Mouse (Mus musculus): ENCODE data around the gene Rnf34. TPM values are rescaled to one million over a fixed set of nuclear protein-coding genes. Genes with fewer than 3 reads are reported as not detected.

Rnf34 gene
- polyA plus RNA-seq, 1 experiment: not detected

DNA sequence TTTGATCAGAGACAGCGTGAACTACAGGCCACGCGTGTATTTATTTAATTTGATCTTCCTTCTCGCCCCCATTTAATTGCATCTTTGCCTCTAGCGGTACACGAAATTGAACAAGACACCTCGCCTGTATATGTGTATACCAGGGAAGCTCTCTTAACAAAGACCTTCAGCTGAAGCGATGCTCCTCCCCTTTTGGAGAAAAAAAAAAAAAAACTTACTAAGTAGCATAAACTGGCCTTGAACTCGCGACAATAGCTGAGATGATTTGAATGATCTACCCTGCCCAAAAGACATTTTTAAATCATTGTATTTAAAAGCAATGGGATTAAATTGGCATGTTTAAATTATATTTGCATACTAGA lies 28.3 kb upstream of the Rnf34 start:
- peak overlapping the region; percentile 81 for H3K27ac ChIP-seq (ENCODE audit: insufficient read depth, low read depth, low read length)
- 0% methylated on average over 10 of the region's 10 CpGs for WGBS
- H3K4me1 ChIP-seq (ENCODE audit: control insufficient read depth, insufficient read depth, low read length): no peaks in the 10 kb centered on the region
- TF ChIP-seq CTCF (IDR thresholded peaks at IDR 0.05; ENCODE audit: insufficient read depth, low read depth, low read length) (no peak), POLR2A (IDR thresholded peaks at IDR 0.05; ENCODE audit: insufficient read depth, low read depth, low read length) (no peak)
- H3K4me3 ChIP-seq (ENCODE audit: insufficient read depth, low read depth, low read length): peak overlapping the region; percentile 88

DNA sequence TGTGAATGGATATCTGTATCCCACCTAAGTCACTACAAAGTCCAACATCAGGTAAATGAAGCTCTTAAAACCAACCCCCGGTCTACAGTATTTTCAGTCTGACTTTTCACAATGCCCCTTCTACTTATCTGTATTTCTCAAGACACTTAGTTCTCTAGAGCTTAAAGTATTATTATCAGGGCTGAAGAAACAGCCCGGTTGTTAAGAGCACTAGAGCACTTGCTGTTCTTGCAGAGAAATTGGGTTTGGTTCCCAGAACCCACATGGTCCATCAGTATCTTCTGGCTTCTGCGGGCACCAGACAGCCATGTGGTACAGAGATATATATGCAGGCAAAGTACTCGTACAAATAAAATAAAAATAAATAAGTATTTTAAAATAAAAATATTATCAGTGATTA lies 27.4 kb upstream of the Rnf34 start:
- Histone ChIP-seq H3K4me3 (ENCODE audit: insufficient read depth, low read depth, low read length) (no peak overlapping the region), H3K27ac (ENCODE audit: insufficient read depth, low read depth, low read length) (no peak overlapping the region), H3K4me1 (ENCODE audit: control insufficient read depth, insufficient read depth, low read length) (no peaks in the 10 kb centered on the region)
- no peak for TF ChIP-seq CTCF (IDR thresholded peaks at IDR 0.05; ENCODE audit: insufficient read depth, low read depth, low read length)
- TF ChIP-seq POLR2A (IDR thresholded peaks at IDR 0.05; ENCODE audit: insufficient read depth, low read depth, low read length): no peak
- 92% methylated on average over 4 of the region's 4 CpGs for WGBS

DNA sequence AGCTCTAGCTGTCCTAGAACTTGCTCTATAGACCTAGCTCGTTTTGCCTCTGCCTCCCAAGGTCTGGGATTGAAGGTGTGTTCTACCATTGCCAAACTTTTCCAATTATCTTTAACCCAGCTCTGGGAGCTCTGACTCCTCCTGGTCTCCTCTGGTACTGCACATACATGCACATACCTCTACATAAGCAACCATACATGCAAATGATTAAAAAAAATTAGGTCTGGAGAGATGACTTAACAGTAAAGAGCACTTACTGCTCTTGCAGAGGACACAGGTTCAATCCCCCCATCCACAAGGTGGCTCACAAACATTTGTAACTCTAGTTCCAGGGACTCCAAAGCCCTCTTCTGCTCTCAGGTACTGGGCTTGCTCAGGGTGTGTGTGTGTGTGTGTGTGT lies 25.9 kb upstream of the Rnf34 start:
- no peak for TF ChIP-seq POLR2A (IDR thresholded peaks at IDR 0.05; ENCODE audit: insufficient read depth, low read depth, low read length)
- no peak for TF ChIP-seq CTCF (IDR thresholded peaks at IDR 0.05; ENCODE audit: insufficient read depth, low read depth, low read length)
- H3K27ac ChIP-seq (ENCODE audit: insufficient read depth, low read depth, low read length): no peak overlapping the region

DNA sequence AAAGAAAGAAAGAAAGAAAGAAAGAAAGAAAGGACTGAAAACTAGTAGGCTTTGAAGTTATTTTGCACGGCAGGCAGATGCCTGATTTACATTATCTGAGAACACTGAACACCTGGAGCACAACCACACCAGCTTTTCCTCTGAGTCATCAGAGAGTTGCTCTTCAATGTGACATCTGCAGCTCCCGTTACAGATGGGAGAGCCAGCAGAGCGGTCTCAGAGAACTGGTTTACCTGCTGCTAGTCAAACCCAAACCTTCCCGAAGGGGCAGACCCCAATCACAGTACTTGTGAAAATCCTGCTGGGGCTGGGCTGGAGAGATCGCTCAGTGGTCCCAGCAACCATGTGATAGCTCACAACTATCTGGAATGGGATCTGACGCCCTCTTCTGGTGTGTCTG lies 25.4 kb upstream of the Rnf34 start:
- Histone ChIP-seq H3K27ac (ENCODE audit: insufficient read depth, low read depth, low read length) (no peak overlapping the region), H3K4me1 (ENCODE audit: control insufficient read depth, insufficient read depth, low read length) (no peaks in the 10 kb centered on the region), H3K4me3 (ENCODE audit: insufficient read depth, low read depth, low read length) (no peak overlapping the region)
- 78% methylated on average over 6 of the region's 6 CpGs for WGBS
- TF ChIP-seq CTCF (IDR thresholded peaks at IDR 0.05; ENCODE audit: insufficient read depth, low read depth, low read length) (no peak), POLR2A (IDR thresholded peaks at IDR 0.05; ENCODE audit: insufficient read depth, low read depth, low read length) (no peak)

More for the DNA sequence above, 25.9 kb upstream of the Rnf34 start:
- no peak overlapping the region for H3K4me3 ChIP-seq (ENCODE audit: insufficient read depth, low read depth, low read length)
- H3K4me1 ChIP-seq (ENCODE audit: control insufficient read depth, insufficient read depth, low read length): no peaks in the 10 kb centered on the region
- WGBS: 75% methylated on average over 1 of the region's 1 CpGs

DNA sequence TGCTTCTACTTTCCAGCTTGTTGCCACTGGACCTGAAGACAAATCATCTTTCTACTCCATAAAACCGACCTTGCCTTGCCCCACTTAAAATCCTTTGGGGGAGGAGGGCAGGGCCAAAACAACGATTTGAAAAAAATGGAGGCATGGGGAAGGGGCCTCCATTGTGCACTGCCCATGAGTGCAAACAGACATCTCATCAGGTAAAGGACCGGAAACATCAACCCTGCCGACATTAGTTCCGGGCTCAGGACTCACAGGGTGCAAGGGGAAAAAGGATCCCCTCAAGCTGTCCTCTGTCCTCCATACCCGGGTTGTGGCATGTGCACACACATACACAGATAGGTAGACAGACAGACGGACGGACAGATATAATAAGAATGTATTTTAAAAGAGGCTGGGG lies 24.7 kb upstream of the Rnf34 start:
- TF ChIP-seq CTCF (IDR thresholded peaks at IDR 0.05; ENCODE audit: insufficient read depth, low read depth, low read length) (no peak), POLR2A (IDR thresholded peaks at IDR 0.05; ENCODE audit: insufficient read depth, low read depth, low read length) (no peak)

DNA sequence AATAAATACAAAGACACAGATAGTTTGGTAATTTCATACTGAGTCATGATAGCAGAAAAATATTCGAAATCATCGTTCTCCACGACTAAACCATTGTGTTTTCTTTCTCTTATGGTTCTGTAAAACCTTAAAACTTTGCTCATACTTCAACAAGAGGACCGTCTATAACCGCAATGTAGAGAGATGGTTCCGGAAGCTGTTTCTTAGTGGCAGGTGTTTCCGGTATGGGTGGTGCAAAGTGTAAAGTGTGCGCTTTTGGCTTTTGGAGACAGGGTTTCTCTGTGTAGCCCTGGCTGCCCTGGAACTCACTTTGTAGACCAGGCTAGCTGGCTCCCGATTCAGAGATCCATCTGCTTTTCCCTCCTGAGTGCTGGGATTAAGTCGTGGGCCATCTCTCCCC lies 17.3 kb upstream of the Rnf34 start:
- H3K4me3 ChIP-seq (ENCODE audit: insufficient read depth, low read depth, low read length): no peak overlapping the region
- H3K27ac ChIP-seq (ENCODE audit: insufficient read depth, low read depth, low read length): no peak overlapping the region
- no peaks in the 10 kb centered on the region for H3K4me1 ChIP-seq (ENCODE audit: control insufficient read depth, insufficient read depth, low read length)
- 88% methylated on average over 10 of the region's 10 CpGs for WGBS
- no peak for TF ChIP-seq POLR2A (IDR thresholded peaks at IDR 0.05; ENCODE audit: insufficient read depth, low read depth, low read length)

More for the DNA sequence above, 24.7 kb upstream of the Rnf34 start:
- H3K4me1 ChIP-seq (ENCODE audit: control insufficient read depth, insufficient read depth, low read length): no peaks in the 10 kb centered on the region
- no peak overlapping the region for H3K4me3 ChIP-seq (ENCODE audit: insufficient read depth, low read depth, low read length)
- WGBS: 78% methylated on average over 8 of the region's 8 CpGs
- no peak overlapping the region for H3K27ac ChIP-seq (ENCODE audit: insufficient read depth, low read depth, low read length)

DNA sequence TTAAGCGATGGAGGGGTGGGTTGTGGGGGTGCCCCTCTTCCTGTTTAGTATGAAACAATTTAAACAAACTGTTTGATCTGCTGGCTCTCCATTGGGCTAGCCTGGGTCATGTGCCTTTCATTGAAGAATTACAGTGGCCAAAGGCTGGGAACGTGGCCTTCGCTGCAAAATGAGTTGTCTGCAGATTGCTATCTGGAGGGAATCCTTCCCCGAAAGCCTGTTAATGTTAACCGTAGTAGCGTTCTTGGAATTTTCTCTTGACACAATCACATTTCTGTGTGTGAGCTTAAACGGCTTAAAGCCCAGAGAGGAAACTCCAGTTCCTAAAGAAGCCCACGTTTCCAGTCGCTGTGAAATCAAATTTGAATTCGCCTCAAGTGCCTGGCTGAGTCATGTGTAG lies 16.9 kb upstream of the Rnf34 start:
- 81% methylated on average over 10 of the region's 10 CpGs for WGBS
- Histone ChIP-seq H3K4me3 (ENCODE audit: insufficient read depth, low read depth, low read length) (no peak overlapping the region), H3K27ac (ENCODE audit: insufficient read depth, low read depth, low read length) (no peak overlapping the region), H3K4me1 (ENCODE audit: control insufficient read depth, insufficient read depth, low read length) (no peaks in the 10 kb centered on the region)
- no peak for TF ChIP-seq POLR2A (IDR thresholded peaks at IDR 0.05; ENCODE audit: insufficient read depth, low read depth, low read length)
- no peak for TF ChIP-seq CTCF (IDR thresholded peaks at IDR 0.05; ENCODE audit: insufficient read depth, low read depth, low read length)

DNA sequence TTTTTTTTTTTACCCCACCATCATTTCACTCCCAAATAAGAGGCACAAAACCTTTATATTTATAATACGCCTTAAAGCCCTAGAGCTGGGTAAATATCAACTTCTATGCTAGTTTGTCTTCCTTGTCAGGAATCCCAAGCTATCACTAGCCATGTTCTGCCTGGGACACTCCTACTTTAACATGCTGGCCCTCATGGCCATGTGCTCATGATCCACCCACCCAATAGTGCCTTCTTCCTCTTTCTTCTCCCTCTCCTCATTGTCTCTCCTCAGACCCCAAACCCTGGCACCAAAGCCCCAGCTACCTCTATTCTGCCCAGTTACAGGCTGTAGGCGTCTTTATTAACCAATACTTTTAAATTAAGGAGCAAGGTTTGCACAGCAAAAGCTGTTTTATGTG lies 8.7 kb upstream of the Rnf34 start:
- H3K4me3 ChIP-seq (ENCODE audit: insufficient read depth, low read depth, low read length): no peak overlapping the region
- no peaks in the 10 kb centered on the region for H3K4me1 ChIP-seq (ENCODE audit: control insufficient read depth, insufficient read depth, low read length)
- TF ChIP-seq POLR2A (IDR thresholded peaks at IDR 0.05; ENCODE audit: insufficient read depth, low read depth, low read length): no peak
- no peak for TF ChIP-seq CTCF (IDR thresholded peaks at IDR 0.05; ENCODE audit: insufficient read depth, low read depth, low read length)
- H3K27ac ChIP-seq (ENCODE audit: insufficient read depth, low read depth, low read length): no peak overlapping the region
- 99% methylated on average over 2 of the region's 2 CpGs for WGBS

DNA sequence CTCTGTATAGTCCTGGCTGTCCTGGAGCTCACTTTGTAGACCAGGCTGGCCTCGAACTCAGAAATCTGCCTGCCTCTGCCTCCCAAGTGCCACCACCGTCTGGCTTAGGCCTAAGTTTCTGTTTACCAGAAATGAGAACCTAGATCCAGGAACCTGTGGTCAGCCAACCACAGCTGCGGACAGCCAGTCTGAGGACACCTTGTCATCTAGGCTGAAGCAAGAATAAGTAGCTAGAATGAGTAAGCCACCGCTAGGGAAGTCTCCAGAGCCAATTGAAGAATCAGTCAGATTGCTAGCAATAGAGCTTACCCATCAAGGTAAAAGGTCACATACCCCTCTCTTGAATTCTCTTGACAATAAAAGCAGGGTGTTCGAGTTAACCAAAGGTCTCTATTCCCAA lies 6.0 kb upstream of the Rnf34 start:
- no peaks in the 10 kb centered on the region for H3K4me1 ChIP-seq (ENCODE audit: control insufficient read depth, insufficient read depth, low read length)
- TF ChIP-seq CTCF (IDR thresholded peaks at IDR 0.05; ENCODE audit: insufficient read depth, low read depth, low read length) (no peak), POLR2A (IDR thresholded peaks at IDR 0.05; ENCODE audit: insufficient read depth, low read depth, low read length) (no peak)
- H3K4me3 ChIP-seq (ENCODE audit: insufficient read depth, low read depth, low read length): no peak overlapping the region
- WGBS: 90% methylated on average over 5 of the region's 5 CpGs
- no peak overlapping the region for H3K27ac ChIP-seq (ENCODE audit: insufficient read depth, low read depth, low read length)

DNA sequence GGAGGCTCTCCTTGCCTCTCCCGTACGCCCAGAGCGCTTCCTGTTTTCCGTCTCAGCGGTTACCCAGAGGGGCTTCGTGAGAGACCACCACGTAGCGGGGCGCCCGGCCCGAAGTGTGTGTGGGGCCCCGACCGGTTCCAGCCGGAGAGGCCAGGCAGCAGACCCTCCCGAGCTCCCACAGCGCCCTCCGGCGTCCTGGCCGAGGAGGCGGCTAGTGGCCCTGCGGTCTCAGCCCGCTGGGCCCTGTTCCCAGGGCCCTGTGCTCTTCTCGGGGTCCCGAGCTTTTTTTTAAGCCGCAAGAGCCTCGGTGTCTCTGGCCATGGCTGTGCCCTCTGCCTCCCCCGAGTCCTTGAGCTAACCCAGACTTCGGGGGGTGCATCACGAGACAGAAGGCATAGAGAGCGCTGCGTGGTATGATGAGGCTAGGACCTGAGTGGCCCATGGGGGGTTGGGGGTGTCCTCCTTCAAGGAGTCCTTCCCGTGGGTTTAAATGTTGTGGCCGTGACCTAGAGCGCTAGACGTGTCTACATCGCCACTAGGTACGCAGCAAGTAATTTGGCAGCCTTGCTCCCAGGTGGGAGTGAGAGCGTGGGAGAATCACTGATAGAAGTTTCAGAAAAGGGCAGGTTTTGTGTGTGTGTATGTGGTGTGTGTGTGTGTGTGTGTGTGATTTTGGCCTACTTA lies 613 bp downstream of the Rnf34 start:
- H3K27ac ChIP-seq (ENCODE audit: insufficient read depth, low read depth, low read length): peak overlapping the region; percentile 74
- TF ChIP-seq CTCF (IDR thresholded peaks at IDR 0.05; ENCODE audit: insufficient read depth, low read depth, low read length): no peak
- TF ChIP-seq POLR2A (IDR thresholded peaks at IDR 0.05; ENCODE audit: insufficient read depth, low read depth, low read length): no peak
- H3K4me1 ChIP-seq (ENCODE audit: control insufficient read depth, insufficient read depth, low read length): no peaks in the 10 kb centered on the region
- H3K4me3 ChIP-seq (ENCODE audit: insufficient read depth, low read depth, low read length): peak overlapping the region; percentile 80
- 1% methylated on average over 38 of the region's 38 CpGs for WGBS
